Mouse (Mus musculus) c-Kit-positive CD71-negative TER-119-negative erythroid progenitor cells, embryonic 14.5 days (primary cell): ENCODE measurements around the gene Astn2.

ENCODE experiments used
- DNase-seq: peaks from one replicate; pipeline ENCODE4 v3.0.0-alpha.2; 2013; ENCODE audit warnings: low read depth

The Astn2 gene

GRCm38 (mm10) chr4:65532071-65532736, 872.2 kb downstream of the Astn2 start:
- DNase-seq: no peak

- DNase-seq: no peak
These were observed 872.8 kb downstream of the Astn2 start for GRCm38 (mm10) chr4:65531621-65532020.

DNA sequence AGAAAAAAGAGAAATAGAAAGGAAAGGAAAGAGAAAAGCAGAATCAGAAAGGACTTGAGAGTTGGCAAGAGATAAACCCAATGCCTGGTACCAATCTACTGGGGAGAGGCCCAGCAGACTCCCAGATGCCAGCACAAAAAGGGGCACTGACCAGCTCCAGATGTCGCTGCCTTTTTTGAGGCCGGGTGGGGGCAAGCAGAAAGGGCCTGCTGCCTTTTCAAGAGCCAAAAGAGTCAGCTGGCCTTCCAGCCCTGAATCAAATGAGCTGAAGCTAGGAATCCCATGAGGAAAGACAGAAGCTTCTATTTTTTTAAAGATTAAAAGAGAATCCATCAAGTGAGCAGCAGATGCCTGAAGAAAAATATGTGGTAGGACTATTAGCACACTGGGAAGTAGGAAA, 873.5 kb downstream of the Astn2 start:
- DNase-seq: no peak

DNA sequence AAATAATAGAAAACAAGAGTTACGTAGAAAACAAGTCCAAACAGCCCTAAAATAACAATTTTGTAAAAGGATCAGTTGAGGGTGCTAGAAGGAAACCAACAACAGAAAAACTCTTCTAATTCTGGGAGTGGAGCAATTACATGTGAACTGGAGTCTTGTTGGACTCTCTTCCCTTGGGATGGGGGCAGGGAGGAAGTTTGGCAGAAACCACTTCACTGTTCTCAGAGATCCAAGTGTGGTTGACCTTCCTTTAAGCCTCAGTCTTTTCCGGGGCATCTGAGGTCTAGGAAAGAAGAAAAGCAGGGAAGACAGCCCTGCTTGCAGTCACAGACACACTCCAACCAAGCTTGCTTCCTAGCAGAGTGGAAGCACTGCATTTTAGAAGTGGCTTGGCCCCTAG, 896.3 kb downstream of the Astn2 start:
- no peak for DNase-seq

DNA sequence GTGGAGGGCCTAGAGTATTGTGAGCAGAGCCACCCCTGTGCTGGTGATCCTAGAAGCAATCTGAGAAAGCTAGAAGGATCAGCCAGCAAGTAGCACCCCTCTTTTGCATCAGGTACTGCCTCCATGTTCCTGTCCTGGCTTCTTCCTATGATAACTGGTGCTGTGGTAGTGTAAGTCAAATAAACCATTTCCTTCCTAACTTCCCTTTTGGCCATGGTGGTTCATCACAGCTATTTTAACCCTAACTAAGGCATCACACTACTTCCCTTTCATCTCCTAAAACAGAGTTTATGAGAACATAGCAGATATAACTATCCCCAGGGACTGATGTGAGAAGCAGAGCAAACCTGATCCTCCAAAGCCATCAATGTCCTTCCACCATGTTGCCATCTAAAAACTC, 897.5 kb downstream of the Astn2 start:
- no peak for DNase-seq

GRCm38 (mm10) chr4:65496463-65496834, 908.0 kb downstream of the Astn2 start:
- DNase-seq: peak; percentile 32

DNA sequence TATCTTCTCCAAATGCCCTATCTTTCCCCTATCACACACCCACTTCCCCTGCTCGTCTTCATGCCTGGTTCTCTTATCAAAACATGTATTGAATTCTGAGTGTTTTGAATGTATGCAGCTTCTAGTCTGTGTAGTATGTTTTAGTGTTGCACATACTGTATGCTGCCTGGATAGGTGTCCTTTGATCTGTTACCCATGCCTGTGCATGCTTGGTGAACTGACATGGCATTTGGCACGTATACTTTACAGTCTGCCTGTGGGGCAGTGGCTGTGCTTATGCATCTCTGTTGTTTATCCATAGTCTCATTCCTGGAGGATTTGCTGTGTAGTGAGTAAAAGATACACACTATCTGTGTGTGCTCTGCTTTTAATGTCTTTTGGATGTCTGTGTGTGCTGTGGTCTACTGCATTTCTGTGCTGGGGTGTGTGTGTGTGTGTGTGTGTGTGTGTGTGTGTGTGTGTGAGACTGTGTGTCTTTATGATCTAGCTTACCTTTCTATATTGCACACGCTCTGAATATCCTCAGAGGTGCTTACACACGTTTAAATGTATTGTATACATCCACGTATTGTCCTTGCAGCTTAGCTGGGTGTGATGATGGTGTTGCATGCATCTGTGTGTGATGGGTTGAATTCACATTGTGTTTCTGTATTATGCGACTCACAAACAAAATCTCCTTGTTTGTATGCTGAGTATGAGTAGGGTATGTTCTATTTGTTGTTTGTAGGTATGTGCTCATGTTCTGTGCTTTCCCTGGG, 908.5 kb downstream of the Astn2 start:
- no peak for DNase-seq

GRCm38 (mm10) chr4:65491541-65491940, 912.9 kb downstream of the Astn2 start:
- DNase-seq: no peak

DNA sequence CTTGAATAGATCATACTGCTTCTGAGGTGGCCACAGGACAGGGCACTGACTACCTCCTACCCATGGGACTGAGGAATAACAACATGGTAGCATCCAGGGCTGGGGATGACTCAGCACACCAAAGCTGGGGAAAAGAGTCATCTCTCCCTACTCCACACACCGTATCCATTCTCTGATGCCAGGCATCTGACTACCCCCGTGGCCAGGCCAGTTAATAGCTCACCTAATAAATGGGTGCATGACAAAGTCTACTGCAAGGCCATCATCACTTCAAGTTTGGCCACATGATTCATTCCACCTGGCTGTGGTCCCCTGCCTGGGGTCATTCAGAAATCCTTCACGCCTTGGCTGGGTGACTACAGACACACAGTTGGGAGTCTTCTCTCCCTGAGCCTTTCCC, 914.7 kb downstream of the Astn2 start:
- no peak for DNase-seq

GRCm38 (mm10) chr4:65481632-65482031, 922.8 kb downstream of the Astn2 start:
- DNase-seq: no peak

GRCm38 (mm10) chr4:65477106-65477505, 927.3 kb downstream of the Astn2 start:
- no peak for DNase-seq

- DNase-seq: no peak
These were observed 928.4 kb downstream of the Astn2 start for GRCm38 (mm10) chr4:65475925-65476560.

GRCm38 (mm10) chr4:65473141-65473540, 931.3 kb downstream of the Astn2 start:
- no peak for DNase-seq

GRCm38 (mm10) chr4:65449171-65449570, 955.2 kb downstream of the Astn2 start:
- no peak for DNase-seq

- DNase-seq: no peak
These were observed 962.7 kb downstream of the Astn2 start for GRCm38 (mm10) chr4:65441746-65442145.

GRCm38 (mm10) chr4:65430804-65431203, 973.6 kb downstream of the Astn2 start:
- DNase-seq: no peak

- no peak for DNase-seq
These were observed 976.9 kb downstream of the Astn2 start for GRCm38 (mm10) chr4:65427480-65427879.

- no peak for DNase-seq
These were observed 978.0 kb downstream of the Astn2 start for GRCm38 (mm10) chr4:65426437-65426836.

DNA sequence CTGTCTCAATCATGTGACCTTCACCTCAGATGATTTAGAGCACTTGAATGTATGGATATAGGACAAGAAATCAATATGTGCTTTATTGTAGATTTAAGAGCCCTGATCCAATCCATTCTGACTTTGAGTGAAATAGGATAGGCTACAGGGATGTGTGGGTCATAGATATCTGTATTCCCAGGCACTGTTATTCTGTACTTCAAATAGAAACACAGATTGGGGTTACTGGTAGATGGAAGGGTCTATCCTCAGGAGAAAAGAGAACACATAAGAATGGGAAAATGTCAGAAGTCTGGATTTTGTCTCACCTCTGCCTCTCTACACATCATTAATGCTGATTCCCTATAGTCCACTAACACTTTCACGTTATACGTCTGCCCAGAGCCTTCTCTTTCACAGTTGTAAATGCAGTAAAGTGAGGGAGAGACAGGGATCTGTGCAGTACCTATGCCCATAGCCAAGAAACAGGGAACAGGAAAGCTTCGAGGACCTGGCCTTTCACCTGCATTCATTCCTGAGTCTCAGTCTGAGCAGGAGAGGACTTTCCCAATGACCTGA, 981.3 kb downstream of the Astn2 start:
- no peak for DNase-seq

DNA sequence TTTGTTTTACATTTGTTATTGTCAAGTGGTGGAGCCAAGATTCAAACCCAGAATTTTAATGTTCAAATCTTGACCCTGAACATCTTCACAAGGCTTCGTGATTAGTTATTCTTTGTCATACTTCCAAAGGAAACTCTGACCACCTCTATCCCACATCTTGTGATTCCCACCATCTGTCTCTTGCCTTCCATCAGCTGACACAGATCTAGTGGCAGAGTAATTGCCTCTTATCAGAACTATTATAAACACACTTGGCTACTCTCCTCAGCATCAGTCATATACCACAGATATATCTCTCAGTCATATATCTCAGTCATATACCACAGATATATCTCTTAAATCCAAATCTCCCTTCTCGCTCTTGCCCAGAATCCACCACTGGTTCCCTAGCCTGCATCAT, 983.1 kb downstream of the Astn2 start:
- DNase-seq: no peak

DNA sequence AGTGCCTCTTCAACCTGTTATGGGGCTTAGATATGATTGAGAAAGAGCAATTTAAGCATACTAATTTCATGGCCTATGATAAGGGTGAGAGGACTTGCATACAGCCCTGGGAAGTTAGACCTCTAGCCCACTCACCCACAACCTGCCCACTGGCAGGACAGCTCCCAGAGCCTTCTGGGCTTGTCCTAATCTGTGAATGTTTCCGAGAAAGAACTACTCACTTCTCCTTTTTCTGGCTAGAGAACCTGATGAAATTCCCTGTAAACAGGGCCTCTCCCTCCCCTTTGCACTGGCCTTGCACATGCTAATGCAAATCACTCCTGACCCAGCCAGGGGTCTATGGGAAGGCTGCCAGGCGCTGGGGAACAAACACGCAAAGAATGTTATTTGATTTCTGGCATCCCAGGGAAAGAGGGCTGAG, 983.9 kb downstream of the Astn2 start:
- no peak for DNase-seq

- DNase-seq: no peak
These were observed 988.9 kb downstream of the Astn2 start for GRCm38 (mm10) chr4:65415507-65415906.
